Mouse (Mus musculus) thymus, postnatal 10 days (tissue): ENCODE results near the gene Hspa12a.

ENCODE experiments used
- DNase-seq, 2 experiments: peaks; one replicate each; pipeline ENCODE4 v3.0.0; 2021; ENCODE audit warnings: low spot score in 2 of 2

The Hspa12a gene

DNA sequence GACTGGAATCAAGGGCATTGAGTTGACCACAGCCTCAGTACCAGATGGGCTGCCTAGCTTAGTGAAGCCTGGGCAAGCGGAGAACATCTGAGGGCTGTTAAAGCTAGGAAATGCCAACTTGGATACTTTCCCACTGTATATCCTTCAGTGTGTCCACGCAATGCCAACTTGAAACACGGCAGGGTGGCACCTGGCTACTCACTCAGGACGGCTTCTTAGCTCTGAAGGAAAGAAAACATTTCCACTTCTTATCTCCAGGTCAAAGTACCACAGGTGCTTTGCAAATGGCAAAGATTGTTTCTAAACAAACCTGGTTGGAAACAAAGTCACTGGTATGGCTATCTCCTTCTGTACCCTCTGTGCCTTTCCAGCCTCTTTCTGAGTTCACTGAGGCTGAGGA, 184.6 kb downstream of the Hspa12a start:
- no peak for DNase-seq

GRCm38 (mm10) chr19:58751504-58751903, 191.9 kb downstream of the Hspa12a start:
- no peak for DNase-seq

GRCm38 (mm10) chr19:58750822-58751221, 192.6 kb downstream of the Hspa12a start:
- DNase-seq, result no peak

GRCm38 (mm10) chr19:58747498-58748000, 195.9 kb downstream of the Hspa12a start:
- no peak for DNase-seq
